Mouse (Mus musculus): ENCODE measurements around the gene Siva1. TPM values are rescaled to one million over a fixed set of nuclear protein-coding genes. Genes with fewer than 3 reads are reported as not detected.

Gene Siva1
- polyA plus RNA-seq, 1 experiment from 2014 or later = 274 TPM

DNA sequence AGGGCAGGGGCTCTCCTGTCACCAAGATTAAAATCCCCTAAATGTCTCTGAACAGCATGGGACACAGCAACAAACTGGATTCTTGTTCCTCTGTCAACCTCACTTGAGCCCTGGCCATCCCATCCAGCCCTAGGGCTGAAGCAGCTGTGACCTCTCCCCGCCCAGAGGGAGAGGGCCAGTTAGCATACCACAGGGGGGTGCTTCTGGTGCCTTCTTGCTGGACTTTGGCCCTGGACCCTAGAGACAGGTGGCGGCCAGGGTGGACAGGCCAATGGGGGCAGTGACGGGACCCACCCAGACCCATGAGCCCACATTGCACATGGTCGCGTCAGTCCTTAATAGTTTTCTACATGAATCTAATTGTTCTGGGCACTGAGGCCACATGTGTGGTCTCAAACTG is 9.6 kb downstream of the Siva1 start:
- H3K4me1 ChIP-seq (ENCODE audit: control insufficient read depth, insufficient read depth, low read length) = 0 out of 2 replicates have a peak, but pooled peaks cover 5% of the 10 kb centered on the region
- H3K9me3 ChIP-seq (ENCODE audit: control insufficient read depth, low read depth, low read length) = no peaks in the 10 kb centered on the region
- no peaks in the 10 kb centered on the region for H3K27me3 ChIP-seq (ENCODE audit: control insufficient read depth, insufficient read depth, low read length)
- no peak overlapping the region for H3K27ac ChIP-seq (ENCODE audit: low read length)
- no peak overlapping the region for H3K4me3 ChIP-seq (ENCODE audit: low read depth, low read length)
- peaks cover 81% of the 10 kb centered on the region for H3K36me3 ChIP-seq (ENCODE audit: control insufficient read depth, insufficient read depth, low read length)
- 82% methylated on average over 5 of the region's 5 CpGs for WGBS
- no peak overlapping the region for H3K9ac ChIP-seq (replicated peaks; ENCODE audit: low read depth, low read length)
- ATAC-seq (ENCODE audit: insufficient number of reproducible peaks, insufficient read depth, low FRiP score, low read depth) = no peak
- no peak overlapping the region for H3K4me2 ChIP-seq (replicated peaks; ENCODE audit: low read depth, low read length)

- H3K36me3 ChIP-seq (ENCODE audit: control insufficient read depth, insufficient read depth, low read length) = peaks cover 81% of the 10 kb centered on the region
- WGBS = 91% methylated on average over 7 of the region's 7 CpGs
- H3K4me1 ChIP-seq (ENCODE audit: control insufficient read depth, insufficient read depth, low read length) = peaks cover 47% of the 10 kb centered on the region
These were observed 14.1 kb downstream of the Siva1 start for GRCm38 (mm10) chr12:112658619-112659018.

DNA sequence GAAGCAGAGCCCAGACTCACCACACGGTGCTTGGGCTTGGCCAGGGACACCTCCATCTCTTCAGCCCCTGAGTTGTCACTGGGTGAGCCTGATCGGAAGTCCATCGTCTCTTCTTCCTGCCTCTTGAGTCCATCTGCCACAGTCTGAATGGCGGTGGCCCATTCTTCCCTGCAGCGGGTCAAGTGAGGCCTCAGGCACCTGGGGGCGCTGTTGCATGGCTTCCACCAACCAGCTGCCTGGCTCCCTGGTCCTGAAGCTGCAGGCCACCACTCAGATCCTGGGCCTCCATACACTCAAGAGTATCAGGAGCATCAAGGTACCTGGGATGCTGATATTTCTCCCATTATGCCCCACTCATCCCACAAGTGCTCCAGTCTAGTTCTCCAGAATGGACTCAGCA is 14.6 kb downstream of the Siva1 start:
- no peaks in the 10 kb centered on the region for H3K27me3 ChIP-seq (ENCODE audit: control insufficient read depth, insufficient read depth, low read length)
- H3K4me3 ChIP-seq (ENCODE audit: low read depth, low read length) = no peak overlapping the region
- peaks cover 49% of the 10 kb centered on the region for H3K4me1 ChIP-seq (ENCODE audit: control insufficient read depth, insufficient read depth, low read length)
- no peak for ATAC-seq (ENCODE audit: insufficient number of reproducible peaks, insufficient read depth, low FRiP score, low read depth)
- no peak overlapping the region for H3K27ac ChIP-seq (ENCODE audit: low read length)
- 82% methylated on average over 6 of the region's 6 CpGs for WGBS
- peaks cover 78% of the 10 kb centered on the region for H3K36me3 ChIP-seq (ENCODE audit: control insufficient read depth, insufficient read depth, low read length)
- H3K9ac ChIP-seq (replicated peaks; ENCODE audit: low read depth, low read length) = no peak overlapping the region
- H3K9me3 ChIP-seq (ENCODE audit: control insufficient read depth, low read depth, low read length) = no peaks in the 10 kb centered on the region
- no peak overlapping the region for H3K4me2 ChIP-seq (replicated peaks; ENCODE audit: low read depth, low read length)

More at GRCm38 (mm10) chr12:112658619-112659018, 14.1 kb downstream of the Siva1 start:
- no peak for ATAC-seq (ENCODE audit: insufficient number of reproducible peaks, insufficient read depth, low FRiP score, low read depth)
- no peaks in the 10 kb centered on the region for H3K27me3 ChIP-seq (ENCODE audit: control insufficient read depth, insufficient read depth, low read length)
- H3K4me2 ChIP-seq (replicated peaks; ENCODE audit: low read depth, low read length) = no peak overlapping the region
- H3K9ac ChIP-seq (replicated peaks; ENCODE audit: low read depth, low read length) = no peak overlapping the region
- H3K4me3 ChIP-seq (ENCODE audit: low read depth, low read length) = no peak overlapping the region
- H3K9me3 ChIP-seq (ENCODE audit: control insufficient read depth, low read depth, low read length) = no peaks in the 10 kb centered on the region
- no peak overlapping the region for H3K27ac ChIP-seq (ENCODE audit: low read length)

DNA sequence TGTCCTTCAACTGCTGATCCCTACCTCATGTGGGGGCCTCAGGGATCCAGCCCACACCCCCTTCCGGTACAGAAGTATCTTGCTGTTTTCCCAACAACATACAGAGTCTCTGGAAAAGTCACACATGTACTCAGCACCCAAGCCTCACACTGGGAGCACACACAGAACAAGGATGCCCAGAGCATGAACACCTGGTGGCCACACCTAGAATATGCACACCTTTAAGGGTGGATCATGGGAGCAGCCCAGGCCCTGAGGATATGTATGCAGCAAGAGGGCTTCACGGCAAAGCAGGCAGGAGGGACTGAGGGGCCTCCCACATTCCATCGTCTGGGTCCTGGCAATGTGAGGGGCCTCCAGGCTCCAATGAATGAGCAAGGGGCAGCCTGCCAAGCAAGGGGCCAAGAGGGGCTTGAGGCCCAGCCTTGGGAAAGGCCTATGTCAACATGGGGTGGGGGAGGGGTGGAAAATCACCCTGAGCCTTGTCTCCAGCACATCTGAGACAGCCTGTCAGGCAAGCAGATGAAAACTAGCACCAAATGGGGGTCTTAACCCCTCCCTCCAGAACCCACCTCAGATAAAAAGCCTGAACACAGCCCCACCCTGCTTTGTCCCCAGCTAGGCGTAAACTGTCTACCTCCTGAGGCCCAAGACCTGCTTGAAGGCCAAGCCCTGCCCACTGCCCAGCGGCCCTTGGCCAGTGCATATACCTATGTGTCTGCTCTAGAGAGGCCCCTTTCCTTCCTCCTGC is 16.3 kb downstream of the Siva1 start:
- peak overlapping the region; percentile 29 for H3K4me2 ChIP-seq (replicated peaks; ENCODE audit: low read depth, low read length)
- ATAC-seq (ENCODE audit: insufficient number of reproducible peaks, insufficient read depth, low FRiP score, low read depth) = peak; percentile 84
- H3K27me3 ChIP-seq (ENCODE audit: control insufficient read depth, insufficient read depth, low read length) = no peaks in the 10 kb centered on the region
- H3K9me3 ChIP-seq (ENCODE audit: control insufficient read depth, low read depth, low read length) = no peaks in the 10 kb centered on the region
- H3K27ac ChIP-seq (ENCODE audit: low read length) = peak overlapping the region; percentile 93
- 0 out of 2 replicates have a peak overlapping the region, but pooled peaks have one; percentile 11 for H3K9ac ChIP-seq (replicated peaks; ENCODE audit: low read depth, low read length)
- H3K36me3 ChIP-seq (ENCODE audit: control insufficient read depth, insufficient read depth, low read length) = peaks cover 66% of the 10 kb centered on the region
- H3K4me1 ChIP-seq (ENCODE audit: control insufficient read depth, insufficient read depth, low read length) = peaks cover 58% of the 10 kb centered on the region
- WGBS = 19% methylated on average over 5 of the region's 5 CpGs
- H3K4me3 ChIP-seq (ENCODE audit: low read depth, low read length) = no peak overlapping the region

DNA sequence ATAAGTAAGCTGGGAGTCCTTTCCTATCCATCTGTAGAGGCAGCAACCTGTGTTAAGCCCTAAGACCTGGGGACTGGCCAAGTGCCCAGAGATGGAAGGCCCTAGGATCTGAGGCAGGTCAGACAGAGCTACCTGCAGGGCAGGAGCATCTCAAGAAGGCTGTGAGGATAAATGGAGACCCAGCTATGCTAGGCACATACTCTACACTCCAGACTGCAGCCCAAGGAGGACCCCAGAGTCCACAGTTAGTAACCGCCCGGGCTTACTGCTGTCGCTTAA is 16.8 kb downstream of the Siva1 start:
- no peak overlapping the region for H3K4me3 ChIP-seq (ENCODE audit: low read depth, low read length)
- H3K4me2 ChIP-seq (replicated peaks; ENCODE audit: low read depth, low read length) = peak overlapping the region; percentile 29; the same call in 1 of the 2 replicates
- ATAC-seq (ENCODE audit: insufficient number of reproducible peaks, insufficient read depth, low FRiP score, low read depth) = no peak
- H3K27me3 ChIP-seq (ENCODE audit: control insufficient read depth, insufficient read depth, low read length) = no peaks in the 10 kb centered on the region
- 0 out of 2 replicates have a peak overlapping the region, but pooled peaks have one; percentile 11 for H3K9ac ChIP-seq (replicated peaks; ENCODE audit: low read depth, low read length)
- peaks cover 61% of the 10 kb centered on the region for H3K36me3 ChIP-seq (ENCODE audit: control insufficient read depth, insufficient read depth, low read length)
- H3K4me1 ChIP-seq (ENCODE audit: control insufficient read depth, insufficient read depth, low read length) = peaks cover 64% of the 10 kb centered on the region
- 74% methylated on average over 3 of the region's 3 CpGs for WGBS
- peak overlapping the region; percentile 93 for H3K27ac ChIP-seq (ENCODE audit: low read length)
- no peaks in the 10 kb centered on the region for H3K9me3 ChIP-seq (ENCODE audit: control insufficient read depth, low read depth, low read length)

GRCm38 (mm10) chr12:112661851-112662250 is 17.4 kb downstream of the Siva1 start:
- Histone ChIP-seq H3K9me3 (ENCODE audit: control insufficient read depth, low read depth, low read length) (no peaks in the 10 kb centered on the region), H3K4me1 (ENCODE audit: control insufficient read depth, insufficient read depth, low read length) (peaks cover 69% of the 10 kb centered on the region), H3K27ac (ENCODE audit: low read length) (peak overlapping the region; percentile 93), H3K4me3 (ENCODE audit: low read depth, low read length) (no peak overlapping the region), H3K4me2 (replicated peaks; ENCODE audit: low read depth, low read length) (no peak overlapping the region), H3K9ac (replicated peaks; ENCODE audit: low read depth, low read length) (no peak overlapping the region), H3K27me3 (ENCODE audit: control insufficient read depth, insufficient read depth, low read length) (no peaks in the 10 kb centered on the region), H3K36me3 (ENCODE audit: control insufficient read depth, insufficient read depth, low read length) (peaks cover 61% of the 10 kb centered on the region)
- WGBS = 83% methylated on average over 9 of the region's 9 CpGs
- no peak for ATAC-seq (ENCODE audit: insufficient number of reproducible peaks, insufficient read depth, low FRiP score, low read depth)

DNA sequence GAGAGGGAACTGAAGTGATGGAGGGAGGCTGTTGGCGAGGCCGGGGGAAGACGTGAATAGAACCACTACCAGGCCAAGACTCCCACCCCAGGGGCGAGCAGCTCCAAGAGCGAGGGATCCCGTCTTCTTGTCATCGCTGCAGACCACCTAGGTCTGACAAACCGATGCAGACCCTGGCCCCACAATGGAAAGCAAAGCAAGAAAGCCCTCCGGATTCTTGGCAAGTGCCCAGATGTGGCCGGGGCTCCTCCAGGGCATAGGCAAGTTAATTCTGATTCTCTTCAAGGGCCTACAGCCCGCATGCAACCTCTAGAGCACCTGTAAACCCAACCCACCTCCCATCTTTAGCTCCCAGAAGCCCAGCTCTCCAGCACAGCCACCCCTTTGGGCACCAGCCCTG is 18.8 kb downstream of the Siva1 start:
- H3K4me2 ChIP-seq (replicated peaks; ENCODE audit: low read depth, low read length) = no peak overlapping the region

DNA sequence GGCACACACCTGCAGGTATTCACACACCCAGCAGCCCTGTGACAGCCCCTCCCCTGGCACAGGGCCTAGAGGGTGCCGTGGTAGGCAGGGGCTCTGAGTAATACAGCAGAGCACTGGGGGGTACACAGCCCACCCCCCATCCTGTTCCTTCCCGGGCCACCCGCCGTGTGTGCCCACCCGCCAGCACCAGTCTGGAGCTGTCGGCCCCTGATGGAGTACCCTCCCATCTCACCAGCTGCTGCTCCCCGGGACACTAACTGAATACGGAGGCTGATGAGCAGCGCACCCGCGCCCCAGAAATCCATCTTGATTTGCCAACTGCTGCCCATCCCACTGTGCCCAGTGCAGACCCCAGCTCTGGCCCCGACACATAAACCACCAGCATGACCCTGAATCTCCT is 19.2 kb downstream of the Siva1 start:
- Histone ChIP-seq H3K9ac (replicated peaks; ENCODE audit: low read depth, low read length) (no peak overlapping the region; the same call in 1 of the 2 replicates), H3K27me3 (ENCODE audit: control insufficient read depth, insufficient read depth, low read length) (no peaks in the 10 kb centered on the region), H3K4me2 (replicated peaks; ENCODE audit: low read depth, low read length) (no peak overlapping the region), H3K4me3 (ENCODE audit: low read depth, low read length) (no peak overlapping the region), H3K36me3 (ENCODE audit: control insufficient read depth, insufficient read depth, low read length) (peaks cover 60% of the 10 kb centered on the region), H3K9me3 (ENCODE audit: control insufficient read depth, low read depth, low read length) (no peaks in the 10 kb centered on the region), H3K4me1 (ENCODE audit: control insufficient read depth, insufficient read depth, low read length) (peaks cover 74% of the 10 kb centered on the region), H3K27ac (ENCODE audit: low read length) (peak overlapping the region; percentile 22; the same call in 1 of the 2 replicates)
- WGBS = 77% methylated on average over 12 of the region's 12 CpGs
- no peak for ATAC-seq (ENCODE audit: insufficient number of reproducible peaks, insufficient read depth, low FRiP score, low read depth)

More for the DNA sequence above, 18.8 kb downstream of the Siva1 start:
- no peak overlapping the region for H3K4me3 ChIP-seq (ENCODE audit: low read depth, low read length)
- H3K27me3 ChIP-seq (ENCODE audit: control insufficient read depth, insufficient read depth, low read length) = no peaks in the 10 kb centered on the region
- H3K4me1 ChIP-seq (ENCODE audit: control insufficient read depth, insufficient read depth, low read length) = peaks cover 70% of the 10 kb centered on the region
- H3K36me3 ChIP-seq (ENCODE audit: control insufficient read depth, insufficient read depth, low read length) = peaks cover 61% of the 10 kb centered on the region
- WGBS = 75% methylated on average over 11 of the region's 11 CpGs
- H3K9me3 ChIP-seq (ENCODE audit: control insufficient read depth, low read depth, low read length) = no peaks in the 10 kb centered on the region
- ATAC-seq (ENCODE audit: insufficient number of reproducible peaks, insufficient read depth, low FRiP score, low read depth) = no peak
- H3K9ac ChIP-seq (replicated peaks; ENCODE audit: low read depth, low read length) = no peak overlapping the region; the same call in 1 of the 2 replicates
- H3K27ac ChIP-seq (ENCODE audit: low read length) = peak overlapping the region; percentile 22; the same call in 1 of the 2 replicates

All from stomach, embryonic 14.5 days (tissue).